Mouse (Mus musculus) spleen, postnatal 10 days (tissue): Measurements from ENCODE around the gene Vax1.

Experiments used
- DNase-seq, 2 experiments: peaks; one replicate each; pipeline ENCODE4 v3.0.0; 2021 to 2022; ENCODE audit warnings: low spot score in 2 of 2

The Vax1 gene

GRCm38 (mm10) chr19:59169143-59169935 is 517 bp downstream of the Vax1 start:
- no peak for DNase-seq

DNA sequence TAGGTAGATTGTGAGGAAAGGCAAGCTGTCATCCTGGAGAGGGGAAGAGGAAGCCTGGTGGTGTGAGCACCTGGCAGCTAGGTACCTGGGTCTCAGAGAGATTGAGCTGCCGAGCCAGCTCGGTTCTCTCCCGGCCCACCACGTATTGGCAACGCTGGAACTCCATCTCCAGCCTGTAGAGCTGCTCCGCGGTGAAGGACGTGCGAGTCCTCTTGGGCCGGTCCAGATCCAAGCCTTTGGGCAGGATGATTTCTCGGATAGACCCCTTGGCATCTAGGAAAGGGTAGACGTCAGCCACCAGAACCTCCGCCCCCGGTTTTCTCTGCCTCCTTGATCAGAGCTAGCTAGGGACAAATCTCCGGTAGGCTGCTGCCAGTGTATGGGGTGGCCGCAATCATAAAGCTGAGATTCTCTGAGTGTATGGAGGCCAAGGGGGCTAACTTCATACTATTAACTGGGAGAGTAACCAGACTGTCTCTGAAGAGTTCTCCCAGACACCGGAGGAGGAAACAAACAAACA is 1.4 kb downstream of the Vax1 start:
- DNase-seq: no peak

DNA sequence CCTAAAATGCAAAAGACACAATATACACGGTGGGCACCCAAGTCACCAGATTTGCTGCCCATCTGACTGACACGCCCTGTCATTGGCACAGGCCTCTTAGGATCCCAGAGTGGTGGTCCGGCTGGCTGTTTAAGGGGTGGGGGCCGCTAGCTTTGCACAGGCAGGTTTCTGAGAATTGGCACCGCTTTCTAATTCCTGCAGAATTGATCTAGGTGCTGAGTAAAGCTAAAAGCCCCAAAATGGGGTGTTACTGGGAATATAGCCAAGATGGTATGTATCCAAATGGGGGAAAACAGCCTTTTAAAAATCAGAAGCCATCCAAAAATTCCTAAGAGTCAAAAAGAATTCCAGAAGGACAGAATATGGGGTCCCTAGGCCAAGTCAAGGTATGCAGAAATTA is 2.0 kb downstream of the Vax1 start:
- DNase-seq: no peak

DNA sequence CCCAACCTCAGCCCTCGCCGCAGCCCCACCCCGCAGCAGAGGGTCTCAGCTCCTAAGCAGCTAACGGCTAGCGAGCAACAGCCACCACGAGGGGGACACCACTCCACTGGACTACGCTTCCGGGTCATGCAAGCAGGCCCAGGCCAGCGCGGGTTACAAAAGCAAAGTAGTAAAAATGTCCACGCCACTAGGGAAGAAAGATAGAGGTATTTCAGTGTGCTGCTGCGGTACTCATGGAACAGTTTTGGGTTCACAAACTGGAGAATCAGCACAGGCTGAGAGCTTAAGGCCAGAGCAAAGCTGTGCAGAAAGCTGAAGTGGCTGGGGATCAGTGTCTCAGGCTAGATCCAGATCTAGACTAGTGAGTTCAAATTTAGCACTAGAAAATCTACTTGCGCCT is 3.0 kb downstream of the Vax1 start:
- no peak for DNase-seq

- no peak for DNase-seq
These were observed 3.5 kb downstream of the Vax1 start for GRCm38 (mm10) chr19:59166311-59166761.

DNA sequence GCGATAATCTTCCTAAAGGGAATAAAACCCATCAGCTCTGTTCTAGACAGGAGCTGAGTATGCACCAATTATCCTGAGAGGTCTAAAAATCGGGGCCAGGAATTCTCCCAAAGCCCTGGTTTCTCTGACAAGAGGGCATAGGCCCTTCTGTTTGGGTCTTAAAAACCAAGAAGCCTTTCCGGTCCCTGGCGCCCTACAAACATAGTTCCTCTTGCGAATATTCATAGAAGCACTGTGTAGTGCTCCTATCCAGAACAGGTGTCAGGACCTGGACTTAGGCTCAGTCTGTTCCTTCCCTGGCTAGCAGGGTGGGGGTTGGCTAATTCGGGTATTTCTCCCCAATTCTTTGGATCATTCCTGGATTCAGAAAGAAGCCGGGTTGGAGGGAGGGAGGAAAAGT is 4.3 kb downstream of the Vax1 start:
- no peak for DNase-seq

DNA sequence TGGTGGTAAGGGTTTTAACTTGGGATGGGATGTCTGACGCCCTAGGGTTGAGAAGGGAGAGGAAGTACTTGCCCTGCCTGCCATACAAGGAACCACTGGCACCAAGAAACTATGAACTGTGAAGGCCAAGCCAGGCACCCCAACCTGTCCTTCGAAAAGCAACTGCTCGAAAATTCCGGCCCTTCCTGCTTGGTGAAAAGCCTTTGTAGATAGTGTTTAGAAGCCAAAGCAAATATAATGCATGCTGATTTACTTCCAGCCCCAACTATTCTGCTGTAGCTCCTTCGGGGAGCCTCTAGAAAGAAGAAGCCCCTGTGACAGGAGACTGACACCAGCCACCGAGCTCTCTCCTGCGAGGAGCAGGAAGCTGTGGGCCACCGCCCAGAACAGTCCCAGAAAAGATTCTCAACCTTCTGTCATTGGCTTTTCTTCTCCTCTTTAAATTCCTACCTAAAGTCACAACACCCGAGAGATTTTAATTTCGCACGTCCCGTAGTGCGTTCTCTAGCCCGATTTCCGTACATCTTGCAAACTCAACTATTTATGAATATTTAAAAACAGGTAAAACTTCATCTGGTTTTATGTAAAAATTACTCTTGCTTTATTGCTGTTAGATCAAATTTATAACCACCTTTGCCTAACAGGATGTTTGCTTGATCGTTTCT is 4.8 kb downstream of the Vax1 start:
- DNase-seq: no peak

DNA sequence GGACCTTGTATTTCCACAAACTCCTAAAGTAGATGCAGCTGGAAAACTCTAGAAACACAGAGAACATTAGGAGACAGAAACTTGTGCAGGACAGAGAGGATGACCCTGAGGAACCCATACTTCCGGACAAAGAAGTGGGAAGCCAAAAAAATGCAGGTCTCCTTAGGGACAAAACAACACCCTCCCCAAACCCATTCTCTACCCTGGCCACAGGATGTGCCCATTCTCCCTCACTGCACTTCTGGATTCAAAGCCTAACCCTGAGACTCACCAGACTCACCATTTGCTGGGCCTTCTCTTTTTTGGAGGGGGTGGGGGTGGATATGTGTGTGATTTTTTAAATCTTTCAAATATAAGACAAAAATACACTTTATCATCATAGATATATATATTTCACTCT is 5.7 kb downstream of the Vax1 start:
- DNase-seq: no peak

- DNase-seq: no peak
These were observed 13.2 kb downstream of the Vax1 start for GRCm38 (mm10) chr19:59156702-59157101.

DNA sequence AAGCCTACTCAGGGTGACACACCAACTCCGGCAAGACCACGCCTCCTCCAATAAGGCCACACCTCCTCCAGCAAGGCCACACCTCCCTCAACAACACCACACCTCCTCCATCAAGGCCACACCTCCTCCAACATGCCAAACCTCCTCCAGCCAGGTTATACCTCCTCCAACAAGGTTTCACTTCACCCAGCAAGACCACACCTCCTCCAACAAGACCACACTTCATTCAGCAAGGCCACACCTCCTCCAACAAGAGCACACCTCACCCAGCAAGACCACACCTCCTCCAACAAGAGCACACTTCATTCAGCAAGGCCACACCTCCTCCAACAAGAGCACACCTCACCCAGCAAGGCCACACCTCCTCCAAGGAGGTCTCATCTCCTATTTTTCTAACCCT is 15.7 kb downstream of the Vax1 start:
- no peak for DNase-seq

GRCm38 (mm10) chr19:59145492-59146140 is 24.2 kb downstream of the Vax1 start:
- no peak for DNase-seq

DNA sequence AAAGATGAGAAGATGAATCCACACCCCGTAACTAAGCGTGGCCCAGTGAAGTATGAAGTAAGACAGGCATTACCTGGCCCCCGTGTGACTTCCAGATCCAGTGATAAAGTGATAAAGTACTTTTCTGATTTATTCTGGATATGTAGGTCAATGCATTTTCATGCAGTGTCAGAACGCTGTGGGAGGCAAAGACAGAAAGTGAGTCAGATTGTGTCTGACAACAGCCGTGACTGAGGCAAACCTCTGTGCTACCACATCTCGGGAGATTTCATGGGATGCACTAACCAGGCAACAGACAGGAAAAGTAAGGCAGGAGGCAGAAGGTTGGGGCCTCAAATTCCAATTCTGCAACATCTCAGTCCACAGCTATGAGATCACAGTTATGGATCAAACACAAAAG is 24.8 kb downstream of the Vax1 start:
- DNase-seq: no peak

DNA sequence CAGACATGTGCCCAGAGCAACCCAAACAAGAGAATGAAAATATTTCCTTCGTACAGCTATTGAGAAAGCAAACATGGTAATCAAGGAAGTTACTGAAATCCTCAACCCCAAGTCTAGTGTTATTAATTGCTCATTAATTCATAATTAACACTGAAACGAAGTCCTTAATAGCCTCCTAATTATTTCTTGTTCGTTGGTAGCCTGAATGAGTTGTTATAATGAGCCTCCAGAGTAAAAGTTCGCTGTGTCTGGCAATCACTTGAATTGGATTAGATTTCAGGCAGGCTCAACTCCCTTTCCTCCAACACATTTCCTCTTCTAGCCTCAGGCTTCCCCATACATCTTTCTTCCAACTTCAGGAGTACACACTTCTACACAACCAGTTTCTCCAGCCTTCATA is 27.6 kb downstream of the Vax1 start:
- DNase-seq: no peak

- no peak for DNase-seq
These were observed 34.5 kb downstream of the Vax1 start for GRCm38 (mm10) chr19:59135387-59135786.

GRCm38 (mm10) chr19:59134916-59135315 is 34.9 kb downstream of the Vax1 start:
- DNase-seq: no peak

- no peak for DNase-seq
These were observed 36.7 kb downstream of the Vax1 start for GRCm38 (mm10) chr19:59133202-59133601.

DNA sequence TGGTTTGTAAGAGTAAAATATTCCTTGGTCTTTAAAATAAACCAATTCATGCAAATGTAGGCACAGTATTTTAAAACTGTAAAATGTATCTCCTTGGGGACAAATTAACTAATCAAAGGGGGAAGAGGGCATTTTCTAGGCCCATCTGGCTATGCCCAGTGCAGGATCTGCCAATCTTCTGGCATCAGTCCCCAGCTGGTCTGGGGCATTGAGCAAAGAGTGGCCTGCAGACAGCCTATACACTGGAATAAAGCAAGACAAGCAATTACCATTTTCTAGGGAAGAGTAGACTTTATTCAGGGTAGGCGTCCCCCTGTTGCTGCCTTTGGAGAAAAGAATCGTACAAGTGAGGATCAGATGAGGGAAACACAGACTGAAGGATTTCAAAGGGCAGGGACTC is 40.2 kb downstream of the Vax1 start:
- DNase-seq: no peak

DNA sequence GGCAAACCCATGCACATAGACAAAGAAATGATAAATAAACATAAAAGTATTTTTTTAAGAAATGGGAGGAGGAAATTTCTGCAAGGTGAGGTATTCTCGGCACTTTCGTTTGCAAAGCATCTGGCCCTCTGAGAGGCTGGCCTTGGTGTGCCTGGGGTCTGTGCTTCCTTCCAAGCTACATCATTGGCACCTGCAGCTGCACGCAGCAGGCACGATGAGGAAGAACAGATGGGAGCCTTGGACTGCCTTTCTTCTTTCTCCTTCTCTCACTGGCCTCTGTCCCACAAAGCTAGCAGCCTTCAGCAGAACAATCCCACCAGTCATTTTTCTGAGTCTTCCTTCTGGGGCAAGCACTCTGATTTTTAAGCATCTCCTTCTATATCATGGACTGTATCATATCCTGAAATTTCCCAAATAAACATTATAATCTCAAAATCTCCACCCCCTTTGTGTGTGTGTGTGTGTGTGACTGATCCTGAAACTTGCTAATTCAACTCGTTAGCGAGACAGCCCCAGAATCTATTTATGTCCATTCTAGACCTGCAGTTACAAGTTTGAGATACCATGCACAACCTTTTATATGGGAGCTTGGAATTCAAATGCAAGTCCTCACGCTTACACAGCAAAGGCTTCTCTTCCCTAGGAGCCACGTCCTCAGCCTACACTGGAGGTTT is 41.2 kb downstream of the Vax1 start:
- DNase-seq: no peak

DNA sequence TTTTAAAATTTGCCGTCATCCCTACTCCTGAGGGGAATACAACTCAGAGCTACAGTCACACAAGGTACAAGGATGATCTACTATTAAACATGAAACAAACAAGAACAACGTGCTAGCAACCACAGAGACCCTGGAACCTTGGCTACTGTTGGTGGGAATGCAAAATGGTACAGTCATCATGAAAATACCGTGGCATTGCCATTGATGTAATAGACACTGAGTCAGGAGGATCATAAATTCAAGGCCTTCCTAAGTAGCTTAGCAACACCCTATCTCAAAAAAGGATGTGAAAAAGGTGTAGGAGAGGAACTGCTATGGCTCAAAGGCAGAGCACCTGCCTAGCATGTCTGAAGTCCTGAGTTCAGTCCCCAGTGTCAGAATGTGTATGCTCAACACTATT is 42.4 kb downstream of the Vax1 start:
- DNase-seq: no peak
